In the genomic region with DNA sequence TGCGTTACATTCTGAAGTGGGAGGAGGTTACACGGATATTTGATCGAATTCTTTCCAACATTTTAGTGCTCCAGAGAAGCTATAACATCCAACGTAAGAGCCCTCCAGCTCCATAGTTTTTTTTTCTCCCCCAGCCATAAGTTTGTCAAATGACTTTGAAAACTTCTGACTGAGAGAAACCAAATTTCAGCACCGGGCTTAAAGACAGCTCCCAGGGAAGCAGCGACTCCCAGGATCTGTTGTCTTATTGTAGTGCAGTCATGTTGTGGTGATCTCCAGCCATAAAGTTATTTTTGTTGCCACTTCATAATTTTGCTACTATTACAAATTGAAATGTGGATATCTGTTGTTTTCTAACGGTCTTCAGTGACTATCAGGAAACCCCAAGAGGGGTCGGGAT, we compare ENCODE assay signal across 12 mouse cellular contexts.
DNase-seq lines count a peak whose midpoint lies in the region; ATAC-seq lines count a peak whose summit lies in the region.
"Had no signal": no experiment of that assay in that cellular context is flagged by ENCODE, and none has a peak within 500 bp of the region (broad histone marks: within the 10 kb centered on the region; RNA-seq: fewer than 3 reads in every experiment).

No protein-coding gene starts in this region.

- no peak overlapping the region for H3K4me2 ChIP-seq in hindbrain, embryonic 11.5 days (replicated peaks; ENCODE audit: low read depth, low read length)
- no peak overlapping the region for H3K4me2 ChIP-seq in hindbrain, embryonic 12.5 days (replicated peaks)
- H3K4me2 ChIP-seq: stomach, embryonic 15.5 days had no signal

- H3K4me1 ChIP-seq in hindbrain, embryonic 11.5 days (replicated peaks; ENCODE audit: control insufficient read depth, insufficient read depth, low read length) = no peaks in the 10 kb centered on the region
- H3K4me1 ChIP-seq in hindbrain, embryonic 12.5 days = no peaks in the 10 kb centered on the region
- H3K4me1 ChIP-seq: stomach, embryonic 15.5 days had no signal

- peak; percentile 46 for DNase-seq in hindbrain, embryonic 11.5 days (ENCODE audit: low spot score)
- peak; percentile 61 for DNase-seq in testis, postnatal 10 days (ENCODE audit: low spot score)
- DNase-seq in testis, postnatal 14 days (ENCODE audit: low spot score) = no peak
- DNase-seq in retina, postnatal 1 day = peak; percentile 37
- no peak for DNase-seq in natural killer cell, adult 2 months (ENCODE audit: low spot score in 2 of 2)
- DNase-seq in gastrocnemius, postnatal 36 days = no peak
- DNase-seq: layer of hippocampus, adult 9-11 months had no signal

- ATAC-seq in hindbrain, embryonic 11.5 days (ENCODE audit: low FRiP score) = no peak
- ATAC-seq in hindbrain, embryonic 12.5 days (ENCODE audit: low FRiP score) = no peak
- ATAC-seq in common myeloid progenitor, adult 5-6 weeks (replicated peaks; ENCODE audit: low read depth, poor library complexity, severe bottlenecking) = 0 out of 2 replicates have a peak, but pooled peaks have one; percentile 45
- ATAC-seq: forebrain, embryonic 16.5 days had no signal

- H3K36me3 ChIP-seq in hindbrain, embryonic 11.5 days (ENCODE audit: control insufficient read depth, insufficient read depth, low read length) = no peaks in the 10 kb centered on the region
- no peaks in the 10 kb centered on the region for H3K36me3 ChIP-seq in hindbrain, embryonic 12.5 days
- H3K36me3 ChIP-seq: stomach, embryonic 15.5 days had no signal

- no peaks in the 10 kb centered on the region for H3K27me3 ChIP-seq in hindbrain, embryonic 11.5 days (ENCODE audit: control insufficient read depth, insufficient read depth, low read length)
- no peaks in the 10 kb centered on the region for H3K27me3 ChIP-seq in hindbrain, embryonic 12.5 days
- H3K27me3 ChIP-seq: stomach, embryonic 15.5 days had no signal

- 43% methylated on average over 8 of the region's 8 CpGs for WGBS in hindbrain, embryonic 11.5 days
- 47% methylated on average over 8 of the region's 8 CpGs for whole genome bisulfite sequencing in hindbrain, embryonic 12.5 days

- H3K9me3 ChIP-seq in hindbrain, embryonic 11.5 days (ENCODE audit: control insufficient read depth, low read length) = no peaks in the 10 kb centered on the region
- no peaks in the 10 kb centered on the region for H3K9me3 ChIP-seq in hindbrain, embryonic 12.5 days (replicated peaks)
- H3K9me3 ChIP-seq: stomach, embryonic 15.5 days had no signal

- H3K9ac ChIP-seq in hindbrain, embryonic 11.5 days (ENCODE audit: low read depth, low read length) = no peak overlapping the region
- no peak overlapping the region for H3K9ac ChIP-seq in hindbrain, embryonic 12.5 days
- H3K9ac ChIP-seq: stomach, embryonic 15.5 days had no signal

- intact Hi-C loops in gastrocnemius, postnatal 36 days (cut with DNase I) = no loop called here

- H3K4me3 ChIP-seq in hindbrain, embryonic 11.5 days (ENCODE audit: low read depth, low read length) = no peak overlapping the region
- no peak overlapping the region for H3K4me3 ChIP-seq in hindbrain, embryonic 12.5 days
- H3K4me3 ChIP-seq: stomach, embryonic 15.5 days had no signal

- no peak overlapping the region for H3K27ac ChIP-seq in hindbrain, embryonic 11.5 days (ENCODE audit: low read depth, low read length)
- no peak overlapping the region for H3K27ac ChIP-seq in hindbrain, embryonic 12.5 days
- H3K27ac ChIP-seq: macrophage; stomach, embryonic 15.5 days had no signal

Comparison
In these comparisons a context has a peak if more than half of its experiments do, and no peak if none do; other contexts are left out.
1. DNase-seq: peak in hindbrain, embryonic 11.5 days (single experiment), testis, postnatal 10 days (single experiment) and retina, postnatal 1 day (single experiment); none in testis, postnatal 14 days (single experiment), natural killer cell, adult 2 months (0 of 2) and gastrocnemius, postnatal 36 days (0 of 2).